Mouse (Mus musculus): ENCODE data around the gene Poc1a.
A peak's percentile ranks its signal among the peaks of the same experiment; 100 is the strongest.

Poc1a gene

DNA sequence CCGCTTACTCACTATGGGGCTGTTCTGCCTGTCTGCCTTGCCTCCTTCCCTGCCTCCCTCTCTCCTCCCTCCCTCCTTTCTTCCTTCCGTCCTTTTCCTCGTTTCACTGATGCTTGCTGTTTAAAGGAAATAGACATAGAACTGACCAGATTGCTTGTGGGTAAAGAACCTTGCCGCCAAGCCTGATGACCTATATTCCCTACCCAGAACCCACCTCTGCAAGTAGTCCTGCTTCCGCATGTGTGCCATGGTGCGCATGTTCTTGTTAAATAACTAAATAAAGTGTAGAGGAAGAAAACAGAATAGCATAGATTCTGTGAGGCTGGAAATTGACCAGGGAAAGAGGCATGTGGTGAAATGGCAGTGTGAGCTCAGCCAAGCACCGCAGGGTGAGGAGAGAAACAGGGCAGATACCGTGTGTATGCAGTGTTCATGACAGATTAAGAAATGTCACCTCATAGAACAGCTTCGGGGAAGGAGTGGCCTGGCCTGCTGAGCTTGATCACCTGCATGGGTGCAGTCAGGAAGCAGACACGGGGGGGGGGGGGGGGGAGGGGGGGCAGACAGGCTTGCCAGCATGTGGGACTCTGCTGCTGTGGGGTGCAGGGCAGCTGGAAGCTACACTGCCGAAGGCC, 20.7 kb downstream of the Poc1a start:
- DNase-seq (ENCODE audit: low spot score in 2 of 2), result no peak

GRCm38 (mm10) chr9:106302446-106303150, 21.7 kb downstream of the Poc1a start:
- DNase-seq (ENCODE audit: low spot score in 2 of 2), result no peak

DNA sequence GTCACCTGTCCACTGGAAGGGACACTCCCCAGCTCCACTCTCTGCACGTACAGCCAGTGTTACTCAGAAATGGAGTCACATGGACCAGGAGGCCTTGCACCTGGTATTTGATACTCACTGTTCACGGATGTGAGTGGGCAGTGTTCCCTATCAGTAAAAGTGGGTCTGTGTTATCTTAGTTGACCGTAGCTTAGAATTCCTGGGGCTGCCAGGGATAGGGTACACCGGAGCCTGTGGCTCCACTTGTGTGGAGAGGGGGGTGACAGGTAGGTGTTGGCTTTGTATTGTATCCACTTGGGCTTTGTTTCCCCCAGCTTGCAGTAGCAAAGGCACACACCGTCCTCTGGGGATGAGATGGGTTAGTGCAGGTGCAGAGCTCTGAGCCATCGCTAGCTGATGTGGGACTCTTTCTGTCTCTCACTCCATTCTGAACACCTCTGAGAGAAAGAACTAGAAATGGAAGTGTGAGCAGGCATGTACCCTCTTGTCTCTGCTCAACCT, 22.6 kb downstream of the Poc1a start:
- no peak for DNase-seq (ENCODE audit: low spot score in 2 of 2)

- DNase-seq (ENCODE audit: low spot score in 2 of 2), result no peak
Observed at GRCm38 (mm10) chr9:106305228-106305627, 24.4 kb downstream of the Poc1a start.

GRCm38 (mm10) chr9:106306662-106307351, 25.9 kb downstream of the Poc1a start:
- DNase-seq (ENCODE audit: low spot score in 2 of 2), result peak; percentile 72 to 76

DNA sequence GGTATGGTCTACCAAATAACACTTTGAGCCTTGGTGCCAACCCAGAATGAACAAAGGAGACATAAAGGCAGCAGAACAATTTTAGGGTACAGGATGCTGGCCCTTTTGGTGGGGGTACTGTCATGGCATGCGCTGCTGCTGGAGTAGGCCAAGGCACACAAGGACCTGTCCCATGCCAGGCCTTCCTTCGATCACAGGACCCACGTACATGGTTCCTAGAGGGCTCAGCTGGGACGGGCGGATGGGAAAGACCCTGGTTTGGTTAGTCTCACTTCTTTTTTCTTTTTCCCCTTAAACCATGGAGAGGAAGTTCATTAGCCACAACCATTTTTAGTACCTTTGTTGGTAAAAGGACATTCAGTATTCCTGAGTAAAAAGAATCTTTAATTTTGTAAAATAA, 27.3 kb downstream of the Poc1a start:
- DNase-seq (ENCODE audit: low spot score in 2 of 2), result no peak

DNA sequence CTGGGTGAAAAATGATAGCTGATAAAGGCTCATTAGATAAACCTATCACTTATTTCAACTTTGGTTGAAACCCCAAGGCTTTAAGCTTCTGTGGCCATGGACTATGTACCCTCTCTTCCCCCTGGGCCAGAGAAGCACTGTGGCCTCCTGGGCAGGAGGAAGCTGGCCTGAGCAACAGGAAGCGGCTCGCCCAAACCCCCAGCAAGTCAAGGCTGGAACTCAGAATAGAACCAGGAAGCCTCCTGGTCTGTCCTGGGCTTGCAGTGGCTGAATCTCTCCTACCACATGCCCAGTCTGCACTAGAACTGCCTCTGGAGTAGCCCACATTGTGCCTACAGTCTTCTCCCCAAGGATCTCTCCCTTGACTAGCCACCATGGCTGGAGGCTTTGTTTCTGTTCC, 27.7 kb downstream of the Poc1a start:
- no peak for DNase-seq (ENCODE audit: low spot score in 2 of 2)

GRCm38 (mm10) chr9:106308983-106309382, 28.1 kb downstream of the Poc1a start:
- no peak for DNase-seq (ENCODE audit: low spot score in 2 of 2)

DNA sequence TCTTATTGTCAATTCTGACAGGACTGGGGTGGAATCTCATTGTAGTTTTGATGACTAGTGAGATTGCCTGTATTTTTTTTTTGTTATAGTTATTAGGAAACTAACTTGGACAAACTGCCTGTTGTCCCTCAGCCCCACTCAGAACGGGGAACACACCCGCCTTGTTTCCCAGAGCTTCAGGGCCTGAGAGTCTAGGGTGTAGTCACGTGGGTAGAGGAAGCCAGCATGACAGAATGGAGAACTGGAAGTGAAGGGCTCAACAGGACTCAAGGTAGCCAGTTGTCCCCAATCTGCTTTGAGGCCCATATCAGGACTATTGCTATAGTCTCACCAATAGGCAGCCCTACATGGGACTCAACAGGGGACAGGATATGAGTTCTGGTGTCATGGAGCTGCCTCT, 29.0 kb downstream of the Poc1a start:
- DNase-seq (ENCODE audit: low spot score in 2 of 2), result no peak

GRCm38 (mm10) chr9:106311625-106312191, 30.8 kb downstream of the Poc1a start:
- no peak for DNase-seq (ENCODE audit: low spot score in 2 of 2)

DNA sequence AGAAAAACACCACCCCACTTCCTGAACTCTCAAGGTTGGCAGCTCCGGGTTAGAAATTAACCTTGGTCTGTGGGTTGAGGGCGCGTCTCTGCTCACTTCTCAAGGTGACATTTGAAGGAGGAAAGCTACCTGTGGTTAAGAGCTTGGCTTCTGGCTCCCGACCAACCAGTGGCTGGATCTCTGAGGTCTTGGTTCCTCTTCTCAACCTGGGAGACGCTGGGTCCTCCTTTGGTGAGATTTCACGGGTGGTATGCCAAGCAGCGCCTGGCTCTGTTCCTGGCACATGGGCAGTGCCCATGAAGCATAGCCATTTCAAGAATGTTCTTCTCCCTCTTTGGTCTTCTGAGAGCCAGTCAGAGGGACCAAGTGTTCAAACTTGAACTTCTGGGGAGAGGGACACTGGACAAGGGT, 32.1 kb downstream of the Poc1a start:
- DNase-seq (ENCODE audit: low spot score in 2 of 2), result no peak

DNA sequence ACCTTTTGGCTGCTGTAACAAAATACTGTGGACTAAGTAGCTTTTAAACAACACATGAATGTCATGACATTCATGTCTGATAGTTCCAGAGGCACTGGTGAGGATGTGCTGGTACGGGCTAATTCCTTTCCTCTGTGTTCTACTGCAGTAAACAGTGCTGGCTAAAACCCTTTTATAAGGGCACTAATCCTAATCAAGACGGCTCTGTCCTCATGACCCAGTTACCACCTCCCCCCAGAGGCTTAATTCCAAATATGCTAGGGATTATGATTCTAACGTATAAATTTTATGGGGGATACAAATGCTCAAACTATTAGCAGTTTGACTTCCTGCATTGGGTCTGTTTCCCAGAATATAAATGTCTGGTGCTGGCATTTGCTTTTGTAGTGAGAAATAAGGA, 33.3 kb downstream of the Poc1a start:
- DNase-seq (ENCODE audit: low spot score in 2 of 2), result no peak

- DNase-seq (ENCODE audit: low spot score in 2 of 2), result no peak
Observed at GRCm38 (mm10) chr9:106318074-106318473, 37.2 kb downstream of the Poc1a start.

DNA sequence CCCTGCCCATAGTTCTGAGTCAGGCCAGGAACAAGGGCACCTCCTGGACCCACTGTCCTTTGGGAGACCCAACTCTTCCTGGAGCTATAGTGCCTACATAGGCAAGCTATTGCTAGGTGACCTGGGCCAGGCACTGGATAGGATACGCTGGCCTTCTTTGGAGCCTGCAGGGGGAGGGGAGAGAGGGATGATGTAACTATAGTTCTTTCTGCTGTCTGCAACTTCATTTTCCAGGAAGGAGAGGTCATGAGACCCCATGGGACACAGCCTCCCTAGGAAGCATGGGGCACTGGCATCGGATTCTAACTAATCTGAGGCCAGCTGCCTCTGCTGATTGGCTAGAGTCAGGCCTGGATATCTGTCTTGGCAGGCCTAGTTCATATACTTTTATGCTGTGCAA, 38.2 kb downstream of the Poc1a start:
- DNase-seq (ENCODE audit: low spot score in 2 of 2), result no peak

- DNase-seq (ENCODE audit: low spot score in 2 of 2), result no peak
Observed at GRCm38 (mm10) chr9:106322497-106322896, 41.6 kb downstream of the Poc1a start.

- DNase-seq (ENCODE audit: low spot score in 2 of 2), result no peak
Observed at GRCm38 (mm10) chr9:106326241-106326640, 45.4 kb downstream of the Poc1a start.

DNA sequence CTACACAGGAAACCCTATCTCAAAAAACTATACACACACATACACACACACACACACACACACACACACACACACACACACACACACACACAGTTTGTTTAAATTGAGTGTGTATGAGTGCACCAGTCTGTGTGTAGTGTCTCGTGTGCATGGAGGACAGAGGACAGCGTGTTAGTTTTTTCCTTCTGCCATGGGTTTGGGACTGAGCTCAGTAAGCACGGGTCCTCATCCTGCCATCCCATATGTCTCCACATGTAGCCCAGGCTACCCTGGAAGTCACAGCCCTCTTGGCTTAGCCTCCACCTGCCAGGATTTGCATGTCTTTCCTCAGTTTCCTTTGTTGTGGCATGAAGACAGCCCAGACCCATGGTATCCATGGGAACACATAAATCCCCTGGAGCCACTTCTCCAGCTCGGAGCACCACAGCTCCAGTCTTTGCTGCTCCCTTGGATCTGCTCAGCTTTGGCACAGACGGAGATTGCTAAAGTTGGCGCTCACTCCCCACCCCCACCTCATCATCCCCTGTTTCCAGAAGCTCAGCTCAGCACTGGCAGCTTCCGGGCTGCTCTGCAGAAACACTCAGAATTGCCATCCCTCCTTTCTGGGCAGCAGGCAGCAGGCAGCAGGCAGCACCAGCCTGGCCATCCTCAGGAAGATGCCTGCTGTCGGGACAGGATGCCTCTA, 46.4 kb downstream of the Poc1a start:
- DNase-seq (ENCODE audit: low spot score in 2 of 2), result no peak

DNA sequence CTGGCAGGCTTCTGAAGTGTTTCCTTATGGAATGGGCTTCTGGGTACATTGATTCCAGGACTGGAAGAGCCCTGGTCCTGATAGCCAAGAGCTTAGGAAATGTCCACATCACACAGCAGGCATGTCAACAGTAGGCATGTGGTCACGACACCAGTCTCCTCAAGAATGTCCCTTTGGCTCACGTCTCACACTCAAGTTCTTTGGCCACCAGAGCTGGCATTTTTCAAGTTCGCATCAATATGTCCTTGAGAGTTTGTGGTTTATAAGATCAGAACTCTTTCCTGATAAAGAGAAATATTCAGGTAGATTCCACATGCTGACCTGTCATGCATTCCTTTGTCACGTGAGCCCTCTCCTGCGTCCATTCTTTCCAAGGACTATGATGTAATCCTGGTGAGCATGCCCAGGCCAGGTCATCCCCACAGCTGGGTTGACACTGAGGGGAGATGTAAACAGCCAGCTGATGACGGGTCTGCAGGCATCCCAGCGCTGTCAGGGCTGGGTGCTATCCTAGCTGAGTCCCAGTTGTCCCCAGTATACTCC, 47.3 kb downstream of the Poc1a start:
- DNase-seq (ENCODE audit: low spot score in 2 of 2), result no peak

DNA sequence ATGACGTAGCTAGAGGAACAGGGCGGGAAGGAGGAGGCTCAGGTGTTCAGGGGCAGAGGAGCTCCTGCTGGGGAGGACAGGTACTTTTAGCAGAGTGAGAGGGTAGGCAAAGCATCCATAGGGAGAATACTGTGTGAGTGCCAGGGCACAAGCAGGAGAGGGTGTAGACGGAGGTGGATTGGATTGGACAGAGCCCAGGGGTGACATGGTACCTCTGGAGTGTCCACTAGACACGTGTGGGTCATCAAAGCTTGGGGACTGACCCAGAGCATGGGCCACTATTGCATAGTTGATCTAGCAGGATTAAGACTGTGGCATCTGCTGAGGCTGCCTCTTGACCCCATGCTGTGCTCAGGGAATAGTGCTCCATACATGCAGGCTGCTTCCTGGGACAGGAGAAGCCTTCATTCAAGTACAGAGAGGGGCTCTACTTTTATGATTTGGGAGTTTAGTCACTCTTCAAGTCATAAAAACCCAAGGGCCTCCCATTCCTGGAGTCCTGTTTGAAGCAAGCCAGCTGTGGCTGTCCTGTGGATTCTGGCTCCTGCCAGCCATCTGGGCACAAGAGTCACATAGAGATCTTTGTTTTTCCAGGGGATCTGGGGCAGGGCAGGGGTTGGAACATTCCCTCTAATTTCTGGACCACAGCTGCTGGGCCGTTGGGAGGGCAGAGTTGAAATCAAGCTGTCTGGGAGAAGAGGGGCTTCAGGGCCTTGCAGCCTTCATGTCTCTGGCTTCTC, 48.1 kb downstream of the Poc1a start:
- no peak for DNase-seq (ENCODE audit: low spot score in 2 of 2)

DNA sequence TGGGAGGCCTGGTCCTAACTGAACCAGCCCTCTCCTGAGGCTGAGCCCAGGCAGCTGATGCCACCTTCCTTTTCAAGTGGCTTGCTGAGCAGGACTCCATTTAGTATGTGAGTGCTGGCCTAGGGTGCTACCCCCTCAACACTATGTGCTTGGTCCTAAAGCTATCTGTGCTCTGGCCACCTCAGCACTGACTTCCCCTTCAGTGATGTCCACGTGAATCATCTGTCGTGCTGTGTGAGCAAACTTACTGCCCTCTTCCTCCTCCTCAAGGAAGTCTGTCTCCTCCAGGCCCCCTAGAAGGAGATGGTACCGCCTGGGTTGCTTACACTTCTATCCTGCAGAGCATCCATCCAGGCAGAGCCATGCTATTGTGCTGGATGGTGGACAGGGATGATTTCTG, 51.9 kb downstream of the Poc1a start:
- DNase-seq (ENCODE audit: low spot score in 2 of 2), result no peak

GRCm38 (mm10) chr9:106337620-106338019, 56.8 kb downstream of the Poc1a start:
- DNase-seq (ENCODE audit: low spot score in 2 of 2), result no peak

All from frontal cortex, postnatal 25 days (tissue).